In the genomic region with DNA sequence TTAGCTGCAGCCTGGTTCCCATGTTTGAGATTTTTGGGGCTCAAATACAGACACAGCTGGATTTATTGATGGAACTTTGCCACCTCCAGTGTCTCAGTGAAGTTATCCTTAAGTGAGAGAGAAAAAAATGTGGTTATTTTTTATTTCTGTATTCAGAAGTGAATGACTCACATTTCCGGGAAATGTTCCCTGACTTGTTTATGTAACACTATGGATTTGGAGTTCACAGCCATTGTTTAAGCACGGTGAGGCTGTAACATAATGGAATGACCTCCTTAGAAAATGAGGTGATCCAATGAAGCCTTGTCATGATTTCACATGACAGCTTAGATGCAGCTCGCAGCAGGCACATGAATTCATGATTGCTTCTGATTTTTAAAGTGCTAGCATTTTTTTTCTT, we compare ENCODE assay signal across 13 mouse cellular contexts. TPM values are rescaled to one million over a fixed set of nuclear protein-coding genes. Genes with fewer than 3 reads are reported as not detected.
"Had no signal": no experiment of that assay in that cellular context is flagged by ENCODE, and none has a peak within 500 bp of the region (broad histone marks: within the 10 kb centered on the region; RNA-seq: fewer than 3 reads in every experiment).

No protein-coding gene starts in this region.

- DNase-seq: kidney, adult 18-20 months; kidney, postnatal 10 days; kidney, postnatal 4 days; liver, embryonic 13.5 days; liver, postnatal 0 days; lung, postnatal 14 days; thymus, postnatal 4 days had no signal

- ATAC-seq: intestine, embryonic 15.5 days; liver, postnatal 0 days; midbrain, embryonic 15.5 days had no signal

RNA-seq across cellular contexts. Expression of gene 4933400A11Rik, which starts 17.7 kb away (rescaled TPM):
- polyA plus RNA-seq: kidney, embryonic 14.5 days; liver, embryonic 13.5 days; liver, postnatal 0 days; macrophage; midbrain, embryonic 11.5 days; midbrain, embryonic 15.5 days; neural tube, embryonic 12.5 days had no signal
